Mouse (Mus musculus): ENCODE results near the gene Olfr53. TPM values are rescaled to one million over a fixed set of nuclear protein-coding genes. Genes with fewer than 3 reads are reported as not detected.
"Not testable (repeated sequence)": the region's sequence is repeated elsewhere in the genome, so short reads cannot be mapped to it uniquely, and the experiment has no call there.

Gene Olfr53
- not detected in 2 replicates for polyA plus RNA-seq (2014; fragmentation: Nextera tagmentation; extraction: Ambion mirVana)

DNA sequence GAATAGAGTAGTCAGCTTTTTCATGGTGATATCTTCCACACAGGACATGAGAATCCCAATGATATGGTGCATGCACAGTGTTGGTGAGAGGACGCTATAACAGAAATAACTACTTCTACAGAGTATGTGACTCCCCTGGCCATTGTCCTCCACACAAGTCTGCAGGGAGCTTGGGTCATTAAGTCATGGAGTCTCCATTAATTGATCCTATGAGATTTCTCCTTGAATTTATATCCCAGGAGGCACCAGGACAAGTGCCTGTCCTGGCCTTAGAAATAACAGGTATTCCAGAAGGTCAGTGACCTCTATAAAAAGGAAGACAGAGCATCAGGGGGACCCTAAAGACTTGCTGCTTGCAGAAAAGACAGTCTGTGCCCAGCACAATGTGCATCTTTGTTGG lies at the start of gene Olfr53:
Gene Olfr53 (plus strand): TSS at position 301 of the 400 bp plus-strand sequence.
- no peaks in the 10 kb centered on the region for H3K36me3 ChIP-seq (ENCODE audit: control insufficient read depth, insufficient read depth, low read length)
- no peak within 1 kb of the TSS for H3K9ac ChIP-seq (ENCODE audit: low read length)
- no peak within 1 kb of the TSS for H3K4me2 ChIP-seq (ENCODE audit: low read length)
- H3K27ac ChIP-seq (replicated peaks in 1 of 2; ENCODE audit: control insufficient read depth in 1 of 2, insufficient read depth in 1 of 2, low read depth in 2 of 2, low read length in 2 of 2), result no peak within 1 kb of the TSS
- no peak for ATAC-seq (ENCODE audit: insufficient number of reproducible peaks, insufficient read depth, low FRiP score, low read depth)
- H3K27me3 ChIP-seq (ENCODE audit: control insufficient read depth, insufficient read depth, low read length), result no peaks in the 10 kb centered on the region
- no peaks in the 10 kb centered on the region for H3K9me3 ChIP-seq (ENCODE audit: control insufficient read depth, low read length)
- 64% methylated on average over 1 of the region's 1 CpGs for WGBS
- no peaks in the 10 kb centered on the region for H3K4me1 ChIP-seq (ENCODE audit: control insufficient read depth in 2 of 2, insufficient read depth in 2 of 2, low read length in 2 of 2)
- H3K4me3 ChIP-seq (ENCODE audit: control insufficient read depth in 1 of 2, insufficient read depth in 1 of 2, low read depth in 1 of 2, low read length in 2 of 2), result no peak within 1 kb of the TSS

- WGBS, result 72% methylated on average over 2 of the region's 2 CpGs
- not testable (repeated sequence) for ATAC-seq (ENCODE audit: insufficient number of reproducible peaks, insufficient read depth, low FRiP score, low read depth); H3K4me2 ChIP-seq (ENCODE audit: low read length); H3K9ac ChIP-seq (ENCODE audit: low read length); H3K27me3 ChIP-seq (ENCODE audit: control insufficient read depth, insufficient read depth, low read length); H3K36me3 ChIP-seq (ENCODE audit: control insufficient read depth, insufficient read depth, low read length); H3K9me3 ChIP-seq (ENCODE audit: control insufficient read depth, low read length); H3K4me1 ChIP-seq (ENCODE audit: control insufficient read depth in 2 of 2, insufficient read depth in 2 of 2, low read length in 2 of 2); H3K4me3 ChIP-seq (ENCODE audit: control insufficient read depth in 1 of 2, insufficient read depth in 1 of 2, low read depth in 1 of 2, low read length in 2 of 2); H3K27ac ChIP-seq (replicated peaks in 1 of 2; ENCODE audit: control insufficient read depth in 1 of 2, insufficient read depth in 1 of 2, low read depth in 2 of 2, low read length in 2 of 2)
Measured at GRCm38 (mm10) chr7:140600969-140601368, 45.3 kb upstream of the Olfr53 start, which contains the start of gene Olfr46. Gene Olfr46 (plus strand): TSS chr7:140601269.

DNA sequence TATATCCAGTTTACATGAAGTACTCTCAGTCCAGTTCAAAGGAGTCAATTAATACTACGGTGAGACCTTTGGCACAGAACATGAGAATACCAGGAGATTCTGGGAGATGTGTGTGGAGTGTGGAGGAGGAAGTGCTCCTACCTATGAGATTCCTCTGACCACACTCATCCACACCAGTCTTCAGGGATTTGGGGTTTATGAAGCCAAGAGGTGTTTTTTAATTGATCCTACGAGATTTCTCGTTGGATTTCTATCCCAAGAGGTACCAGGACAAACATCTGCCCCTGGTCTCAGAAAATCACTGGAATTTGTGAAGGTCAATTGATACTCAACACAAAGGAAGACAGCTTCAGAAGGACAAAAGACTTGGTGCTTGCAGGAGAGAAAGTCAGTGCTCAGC lies 17.6 kb upstream of the Olfr53 start, which contains the start of gene Olfr61:
Gene Olfr61 (plus strand): TSS at position 301 of the 400 bp plus-strand sequence.
- not testable (repeated sequence) for H3K4me1 ChIP-seq (ENCODE audit: control insufficient read depth in 2 of 2, insufficient read depth in 2 of 2, low read length in 2 of 2); H3K4me2 ChIP-seq (ENCODE audit: low read length); ATAC-seq (ENCODE audit: insufficient number of reproducible peaks, insufficient read depth, low FRiP score, low read depth); H3K27ac ChIP-seq (replicated peaks in 1 of 2; ENCODE audit: control insufficient read depth in 1 of 2, insufficient read depth in 1 of 2, low read depth in 2 of 2, low read length in 2 of 2); H3K9me3 ChIP-seq (ENCODE audit: control insufficient read depth, low read length); H3K27me3 ChIP-seq (ENCODE audit: control insufficient read depth, insufficient read depth, low read length); H3K4me3 ChIP-seq (ENCODE audit: control insufficient read depth in 1 of 2, insufficient read depth in 1 of 2, low read depth in 1 of 2, low read length in 2 of 2); H3K36me3 ChIP-seq (ENCODE audit: control insufficient read depth, insufficient read depth, low read length); H3K9ac ChIP-seq (ENCODE audit: low read length)
- WGBS, result 70% methylated on average over 3 of the region's 3 CpGs

GRCm38 (mm10) chr7:140630559-140630958 lies 15.7 kb upstream of the Olfr53 start:
- 45% methylated on average over 1 of the region's 1 CpGs for WGBS
- H3K27ac ChIP-seq (replicated peaks in 1 of 2; ENCODE audit: control insufficient read depth in 1 of 2, insufficient read depth in 1 of 2, low read depth in 2 of 2, low read length in 2 of 2), result no peak overlapping the region

GRCm38 (mm10) chr7:140659630-140660029 lies 13.4 kb downstream of the Olfr53 start, which contains the start of gene Olfr539:
Gene Olfr539 (plus strand): TSS chr7:140659930.
- no peak within 1 kb of the TSS for H3K4me3 ChIP-seq (ENCODE audit: control insufficient read depth in 1 of 2, insufficient read depth in 1 of 2, low read depth in 1 of 2, low read length in 2 of 2)
- ATAC-seq (ENCODE audit: insufficient number of reproducible peaks, insufficient read depth, low FRiP score, low read depth), result no peak
- H3K4me2 ChIP-seq (ENCODE audit: low read length), result no peak within 1 kb of the TSS
- no peaks in the 10 kb centered on the region for H3K27me3 ChIP-seq (ENCODE audit: control insufficient read depth, insufficient read depth, low read length)
- H3K4me1 ChIP-seq (ENCODE audit: control insufficient read depth in 2 of 2, insufficient read depth in 2 of 2, low read length in 2 of 2), result no peaks in the 10 kb centered on the region
- no peak within 1 kb of the TSS for H3K9ac ChIP-seq (ENCODE audit: low read length)
- H3K9me3 ChIP-seq (ENCODE audit: control insufficient read depth, low read length), result no peaks in the 10 kb centered on the region
- no peak within 1 kb of the TSS for H3K27ac ChIP-seq (replicated peaks in 1 of 2; ENCODE audit: control insufficient read depth in 1 of 2, insufficient read depth in 1 of 2, low read depth in 2 of 2, low read length in 2 of 2)
- no peaks in the 10 kb centered on the region for H3K36me3 ChIP-seq (ENCODE audit: control insufficient read depth, insufficient read depth, low read length)
- WGBS, result 70% methylated on average over 4 of the region's 4 CpGs

More at GRCm38 (mm10) chr7:140630559-140630958, 15.7 kb upstream of the Olfr53 start:
- no peaks in the 10 kb centered on the region for H3K9me3 ChIP-seq (ENCODE audit: control insufficient read depth, low read length)
- H3K36me3 ChIP-seq (ENCODE audit: control insufficient read depth, insufficient read depth, low read length), result no peaks in the 10 kb centered on the region
- H3K27me3 ChIP-seq (ENCODE audit: control insufficient read depth, insufficient read depth, low read length), result no peaks in the 10 kb centered on the region
- H3K4me2 ChIP-seq (ENCODE audit: low read length), result no peak overlapping the region
- no peak overlapping the region for H3K4me3 ChIP-seq (ENCODE audit: control insufficient read depth in 1 of 2, insufficient read depth in 1 of 2, low read depth in 1 of 2, low read length in 2 of 2)
- no peak for ATAC-seq (ENCODE audit: insufficient number of reproducible peaks, insufficient read depth, low FRiP score, low read depth)
- H3K4me1 ChIP-seq (ENCODE audit: control insufficient read depth in 2 of 2, insufficient read depth in 2 of 2, low read length in 2 of 2), result no peaks in the 10 kb centered on the region
- no peak overlapping the region for H3K9ac ChIP-seq (ENCODE audit: low read length)

GRCm38 (mm10) chr7:140670693-140671092 lies 24.4 kb downstream of the Olfr53 start:
- H3K36me3 ChIP-seq (ENCODE audit: control insufficient read depth, insufficient read depth, low read length); H3K27ac ChIP-seq (replicated peaks in 1 of 2; ENCODE audit: control insufficient read depth in 1 of 2, insufficient read depth in 1 of 2, low read depth in 2 of 2, low read length in 2 of 2); H3K4me2 ChIP-seq (ENCODE audit: low read length); H3K9me3 ChIP-seq (ENCODE audit: control insufficient read depth, low read length); H3K4me3 ChIP-seq (ENCODE audit: control insufficient read depth in 1 of 2, insufficient read depth in 1 of 2, low read depth in 1 of 2, low read length in 2 of 2); H3K9ac ChIP-seq (ENCODE audit: low read length); ATAC-seq (ENCODE audit: insufficient number of reproducible peaks, insufficient read depth, low FRiP score, low read depth); H3K4me1 ChIP-seq (ENCODE audit: control insufficient read depth in 2 of 2, insufficient read depth in 2 of 2, low read length in 2 of 2); H3K27me3 ChIP-seq (ENCODE audit: control insufficient read depth, insufficient read depth, low read length): not testable (repeated sequence)
- WGBS, result 66% methylated on average over 3 of the region's 3 CpGs

- no peak overlapping the region for H3K9ac ChIP-seq (ENCODE audit: low read length)
- under 1% methylated on average over 6 of the region's 6 CpGs for WGBS
- H3K4me3 ChIP-seq (ENCODE audit: control insufficient read depth in 1 of 2, insufficient read depth in 1 of 2, low read depth in 1 of 2, low read length in 2 of 2), result 0 out of 4 replicates have a peak overlapping the region, but pooled peaks of 1 of the 2 experiments have one; percentile 6
- H3K36me3 ChIP-seq (ENCODE audit: control insufficient read depth, insufficient read depth, low read length), result no peaks in the 10 kb centered on the region
- ATAC-seq (ENCODE audit: insufficient number of reproducible peaks, insufficient read depth, low FRiP score, low read depth), result no peak
- H3K27ac ChIP-seq (replicated peaks in 1 of 2; ENCODE audit: control insufficient read depth in 1 of 2, insufficient read depth in 1 of 2, low read depth in 2 of 2, low read length in 2 of 2), result no peak overlapping the region
- no peaks in the 10 kb centered on the region for H3K4me1 ChIP-seq (ENCODE audit: control insufficient read depth in 2 of 2, insufficient read depth in 2 of 2, low read length in 2 of 2)
- H3K4me2 ChIP-seq (ENCODE audit: low read length), result peak overlapping the region; percentile 29
- H3K9me3 ChIP-seq (ENCODE audit: control insufficient read depth, low read length), result 0 out of 2 replicates have a peak, but pooled peaks cover 6% of the 10 kb centered on the region
- no peaks in the 10 kb centered on the region for H3K27me3 ChIP-seq (ENCODE audit: control insufficient read depth, insufficient read depth, low read length)
Measured at GRCm38 (mm10) chr7:140675863-140676262, 29.6 kb downstream of the Olfr53 start.

DNA sequence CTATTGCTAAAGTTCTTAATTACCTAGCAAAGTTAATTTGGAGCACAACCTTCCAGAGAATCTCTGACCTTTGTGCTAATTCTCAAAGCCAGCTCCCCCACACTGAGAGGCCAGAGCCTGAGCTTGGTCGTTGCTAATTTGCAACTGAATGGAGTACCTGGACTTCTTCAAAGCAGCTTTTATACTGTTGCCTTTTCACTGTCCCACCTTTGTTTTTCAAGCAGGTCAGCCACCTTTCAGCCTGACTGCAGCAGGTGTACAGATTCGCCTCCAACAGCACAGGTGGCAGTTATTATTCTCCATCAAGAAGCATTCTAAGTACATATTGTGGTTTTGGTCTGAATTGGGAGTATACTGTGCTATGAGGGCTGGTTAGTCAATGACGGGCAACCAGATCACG lies 33.3 kb downstream of the Olfr53 start:
- not testable (repeated sequence) for H3K4me1 ChIP-seq (ENCODE audit: control insufficient read depth in 2 of 2, insufficient read depth in 2 of 2, low read length in 2 of 2); H3K27me3 ChIP-seq (ENCODE audit: control insufficient read depth, insufficient read depth, low read length); H3K9me3 ChIP-seq (ENCODE audit: control insufficient read depth, low read length); H3K27ac ChIP-seq (replicated peaks in 1 of 2; ENCODE audit: control insufficient read depth in 1 of 2, insufficient read depth in 1 of 2, low read depth in 2 of 2, low read length in 2 of 2); H3K36me3 ChIP-seq (ENCODE audit: control insufficient read depth, insufficient read depth, low read length); H3K4me2 ChIP-seq (ENCODE audit: low read length); ATAC-seq (ENCODE audit: insufficient number of reproducible peaks, insufficient read depth, low FRiP score, low read depth); H3K4me3 ChIP-seq (ENCODE audit: control insufficient read depth in 1 of 2, insufficient read depth in 1 of 2, low read depth in 1 of 2, low read length in 2 of 2); H3K9ac ChIP-seq (ENCODE audit: low read length)
- 55% methylated on average over 4 of the region's 4 CpGs for WGBS

Data from heart, embryonic 14.5 days (tissue).